Mouse (Mus musculus) lung, postnatal 0 days (tissue): ENCODE measurements around the gene Slc25a12.

Experiments
- CTCF ChIP-seq: IDR thresholded peaks from 2 replicates; pipeline ENCODE4 v1.5.1; 2016; ENCODE audit warnings: antibody characterized with exemption, mild to moderate bottlenecking
- EP300 ChIP-seq: IDR thresholded peaks from 2 replicates; pipeline ENCODE4 v1.6.1; 2016; ENCODE audit warnings: antibody characterized with exemption, mild to moderate bottlenecking, control low read depth

DNA sequence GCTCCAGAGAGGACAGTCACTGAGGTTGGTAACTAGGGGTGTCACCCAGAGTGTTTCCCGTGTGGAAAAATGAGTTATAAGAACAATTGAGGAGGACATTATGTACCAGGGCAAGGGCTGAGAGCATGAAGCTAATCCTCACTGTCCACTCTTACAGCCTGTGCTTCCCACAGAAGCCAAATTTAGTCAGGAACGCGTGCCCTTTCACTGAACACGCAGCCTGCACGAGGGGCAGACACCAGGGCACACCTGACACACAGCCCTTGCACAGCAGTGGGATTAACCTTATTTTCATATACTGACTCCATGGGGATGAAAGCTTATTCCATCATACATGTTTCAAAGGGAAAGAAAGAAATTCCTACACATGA lies 13.5 kb downstream of the Slc25a12 start:
- TF ChIP-seq CTCF (no peak), EP300 (0 out of 2 replicates have a peak, but pooled peaks have one; percentile 10)
